Mouse (Mus musculus): ENCODE results near the gene Dscam. TPM values are rescaled to one million over a fixed set of nuclear protein-coding genes. Genes with fewer than 3 reads are reported as not detected.

The Dscam gene
- polyA plus RNA-seq, 1 experiment, result not detected

- TF ChIP-seq CTCF (IDR thresholded peaks at IDR 0.05; ENCODE audit: low read depth, low read length) (no peak), POLR2A (IDR thresholded peaks at IDR 0.05; ENCODE audit: borderline replicate concordance, low read depth, low read length) (no peak)
- Histone ChIP-seq H3K27ac (ENCODE audit: insufficient read depth, low read depth, low read length) (no peak overlapping the region), H3K4me3 (ENCODE audit: insufficient read depth, low read length) (no peak overlapping the region), H3K4me1 (ENCODE audit: control insufficient read depth, insufficient read depth, low read length) (no peaks in the 10 kb centered on the region)
These were observed 416.8 kb downstream of the Dscam start for GRCm38 (mm10) chr16:96753781-96754173.

- TF ChIP-seq CTCF (IDR thresholded peaks at IDR 0.05; ENCODE audit: low read depth, low read length), result no peak
- TF ChIP-seq POLR2A (IDR thresholded peaks at IDR 0.05; ENCODE audit: borderline replicate concordance, low read depth, low read length), result no peak
- no peaks in the 10 kb centered on the region for H3K4me1 ChIP-seq (ENCODE audit: control insufficient read depth, insufficient read depth, low read length)
- no peak overlapping the region for H3K27ac ChIP-seq (ENCODE audit: insufficient read depth, low read depth, low read length)
- H3K4me3 ChIP-seq (ENCODE audit: insufficient read depth, low read length), result no peak overlapping the region
These were observed 417.3 kb downstream of the Dscam start for GRCm38 (mm10) chr16:96753164-96753780.

GRCm38 (mm10) chr16:96742475-96743255, 427.9 kb downstream of the Dscam start:
- no peaks in the 10 kb centered on the region for H3K4me1 ChIP-seq (ENCODE audit: control insufficient read depth, insufficient read depth, low read length)
- no peak for TF ChIP-seq CTCF (IDR thresholded peaks at IDR 0.05; ENCODE audit: low read depth, low read length)
- TF ChIP-seq POLR2A (IDR thresholded peaks at IDR 0.05; ENCODE audit: borderline replicate concordance, low read depth, low read length), result no peak
- H3K27ac ChIP-seq (ENCODE audit: insufficient read depth, low read depth, low read length), result no peak overlapping the region
- H3K4me3 ChIP-seq (ENCODE audit: insufficient read depth, low read length), result no peak overlapping the region

- Histone ChIP-seq H3K27ac (ENCODE audit: insufficient read depth, low read depth, low read length) (no peak overlapping the region), H3K4me3 (ENCODE audit: insufficient read depth, low read length) (no peak overlapping the region), H3K4me1 (ENCODE audit: control insufficient read depth, insufficient read depth, low read length) (no peaks in the 10 kb centered on the region)
- TF ChIP-seq CTCF (IDR thresholded peaks at IDR 0.05; ENCODE audit: low read depth, low read length) (no peak), POLR2A (IDR thresholded peaks at IDR 0.05; ENCODE audit: borderline replicate concordance, low read depth, low read length) (no peak)
These were observed 429.2 kb downstream of the Dscam start for GRCm38 (mm10) chr16:96741336-96741735.

DNA sequence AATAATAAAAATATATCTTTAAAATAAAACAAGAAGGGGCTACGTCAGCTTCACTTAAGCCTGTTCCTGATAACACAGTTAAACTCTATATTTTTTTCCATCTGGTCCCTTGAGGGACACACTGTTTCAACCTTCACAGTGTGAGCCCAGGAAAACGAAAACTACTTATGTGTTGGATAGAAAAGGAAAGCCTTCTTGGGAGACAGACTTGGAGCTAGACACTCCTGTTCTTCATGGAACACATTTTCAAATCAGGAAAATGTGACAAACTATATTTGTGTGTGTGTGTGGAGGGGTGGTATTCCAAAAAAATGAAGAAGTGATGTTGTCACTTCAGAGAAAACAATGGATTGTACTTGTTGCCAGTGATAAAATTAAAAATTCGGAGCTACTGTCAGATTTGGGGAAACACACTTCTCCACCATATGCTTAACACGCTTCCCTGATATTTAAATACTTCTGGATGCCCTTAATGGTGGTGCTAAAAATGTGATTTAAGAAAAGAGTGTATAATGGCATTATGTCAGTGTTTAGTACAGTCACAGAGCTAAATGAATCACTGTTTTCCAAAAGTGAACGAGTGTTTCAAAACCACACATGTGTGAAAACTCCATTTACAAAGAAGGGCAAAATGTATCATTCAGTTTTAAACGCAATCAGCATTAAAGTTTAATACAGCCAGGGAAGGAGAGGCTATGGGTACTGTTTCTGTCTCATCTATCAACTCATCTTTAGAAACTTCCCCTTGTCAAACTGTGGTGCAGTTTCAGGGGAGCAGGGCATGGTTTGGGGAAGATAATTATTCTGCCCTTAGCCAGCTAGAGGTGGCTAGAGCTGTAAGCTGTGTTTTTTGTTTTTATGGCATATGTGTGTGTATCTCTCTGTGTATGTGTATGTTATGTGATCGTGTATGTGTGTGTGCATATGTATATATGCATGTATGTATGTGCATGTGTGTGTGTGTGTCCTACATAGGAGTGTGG, 430.2 kb downstream of the Dscam start:
- no peak overlapping the region for H3K4me3 ChIP-seq (ENCODE audit: insufficient read depth, low read length)
- no peaks in the 10 kb centered on the region for H3K4me1 ChIP-seq (ENCODE audit: control insufficient read depth, insufficient read depth, low read length)
- TF ChIP-seq CTCF (IDR thresholded peaks at IDR 0.05; ENCODE audit: low read depth, low read length), result no peak
- TF ChIP-seq POLR2A (IDR thresholded peaks at IDR 0.05; ENCODE audit: borderline replicate concordance, low read depth, low read length), result no peak

DNA sequence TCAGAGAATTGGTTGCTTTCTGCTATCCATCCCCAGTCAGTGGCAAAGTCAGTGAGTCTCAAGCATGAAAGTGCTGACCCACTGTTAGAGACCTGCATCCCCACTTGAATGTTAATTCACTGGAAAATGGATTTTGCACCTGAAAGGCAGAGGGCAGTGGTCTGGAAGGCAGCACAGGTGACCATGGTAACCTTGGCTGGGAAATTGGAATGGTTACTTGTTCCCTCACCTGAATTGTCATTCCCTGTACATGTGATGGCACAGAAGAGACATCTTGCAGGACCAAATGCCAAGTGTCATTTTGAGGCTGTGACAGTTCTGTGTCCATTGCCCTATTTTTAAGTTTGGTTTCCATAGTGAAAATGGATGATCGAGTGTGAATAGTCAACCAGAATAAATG, 434.1 kb downstream of the Dscam start:
- H3K4me1 ChIP-seq (ENCODE audit: control insufficient read depth, insufficient read depth, low read length), result no peaks in the 10 kb centered on the region
- H3K4me3 ChIP-seq (ENCODE audit: insufficient read depth, low read length), result no peak overlapping the region
- TF ChIP-seq POLR2A (IDR thresholded peaks at IDR 0.05; ENCODE audit: borderline replicate concordance, low read depth, low read length), result no peak
- no peak for TF ChIP-seq CTCF (IDR thresholded peaks at IDR 0.05; ENCODE audit: low read depth, low read length)
- H3K27ac ChIP-seq (ENCODE audit: insufficient read depth, low read depth, low read length), result no peak overlapping the region

More for the DNA sequence above, 430.2 kb downstream of the Dscam start:
- H3K27ac ChIP-seq (ENCODE audit: insufficient read depth, low read depth, low read length), result no peak overlapping the region

- Histone ChIP-seq H3K4me1 (ENCODE audit: control insufficient read depth, insufficient read depth, low read length) (peaks cover 4% of the 10 kb centered on the region; the same call in 1 of the 2 replicates), H3K27ac (ENCODE audit: insufficient read depth, low read depth, low read length) (no peak overlapping the region), H3K4me3 (ENCODE audit: insufficient read depth, low read length) (no peak overlapping the region)
- TF ChIP-seq POLR2A (IDR thresholded peaks at IDR 0.05; ENCODE audit: borderline replicate concordance, low read depth, low read length) (no peak), CTCF (IDR thresholded peaks at IDR 0.05; ENCODE audit: low read depth, low read length) (no peak)
These were observed 439.7 kb downstream of the Dscam start for GRCm38 (mm10) chr16:96730881-96731280.

DNA sequence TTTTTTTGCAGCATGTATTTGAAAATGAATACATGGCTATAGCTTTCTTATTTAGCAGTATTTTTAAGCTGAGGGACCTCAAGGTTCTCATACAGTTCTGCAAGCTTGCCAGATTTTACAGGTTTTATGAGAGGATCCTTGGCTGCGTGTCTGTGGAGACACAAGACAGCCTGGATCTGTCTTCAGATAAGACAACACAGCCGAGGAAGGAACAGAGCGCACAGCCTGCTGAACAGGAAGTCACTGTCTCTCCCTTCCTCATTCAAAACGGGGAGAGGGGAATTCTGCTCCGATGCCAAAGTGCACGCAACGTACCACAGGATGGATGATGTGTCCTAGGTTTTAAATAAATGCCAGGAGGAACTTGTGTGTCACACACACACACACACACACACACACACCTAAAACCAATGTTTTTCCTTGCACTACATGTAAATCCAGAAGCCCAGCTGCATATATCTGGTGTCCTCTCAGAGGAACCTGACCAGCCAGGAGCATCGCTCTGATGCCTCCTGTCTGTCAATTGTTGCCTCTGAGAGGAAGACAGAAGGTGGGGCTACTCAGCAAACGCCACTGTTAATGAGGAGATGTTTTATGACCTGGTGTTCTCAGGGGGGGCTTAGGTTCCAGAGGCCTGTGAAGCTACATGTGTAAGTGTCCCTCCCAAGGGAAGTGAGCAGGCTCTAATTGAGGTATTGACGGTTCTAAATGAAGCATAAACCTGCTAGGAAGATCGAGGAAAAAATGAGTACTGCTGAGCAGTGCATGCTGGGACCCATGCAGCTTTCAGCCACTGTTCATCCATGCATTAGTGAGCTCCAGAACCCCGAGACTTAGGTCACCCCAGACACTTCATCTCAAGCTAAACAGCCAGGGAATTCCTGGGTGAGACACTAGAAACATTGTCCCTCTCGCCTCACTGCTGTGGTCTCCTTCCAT, 442.4 kb downstream of the Dscam start:
- Histone ChIP-seq H3K4me3 (ENCODE audit: insufficient read depth, low read length) (no peak overlapping the region), H3K27ac (ENCODE audit: insufficient read depth, low read depth, low read length) (no peak overlapping the region), H3K4me1 (ENCODE audit: control insufficient read depth, insufficient read depth, low read length) (peaks cover 7% of the 10 kb centered on the region)
- TF ChIP-seq POLR2A (IDR thresholded peaks at IDR 0.05; ENCODE audit: borderline replicate concordance, low read depth, low read length) (no peak), CTCF (IDR thresholded peaks at IDR 0.05; ENCODE audit: low read depth, low read length) (no peak)
